ENCODE assay signal across 20 mouse cellular contexts in genomic region chr7:82949372-82949771, GRCm38 (mm10).
DNase-seq lines count a peak whose midpoint lies in the region; ATAC-seq and TF ChIP-seq lines count a peak whose summit lies in the region.
"Had no signal": no experiment of that assay in that cellular context is flagged by ENCODE, and none has a peak within 500 bp of the region (broad histone marks: within the 10 kb centered on the region; RNA-seq: fewer than 3 reads in every experiment).

No protein-coding gene starts in this region.

- TF ChIP-seq CTCF in embryonic fibroblast, embryonic 13.5 days (IDR thresholded peaks at IDR 0.05; ENCODE audit: borderline replicate concordance, insufficient read depth, low read length): no peak

- H3K9ac ChIP-seq in midbrain, embryonic 11.5 days (ENCODE audit: low read length): no peak overlapping the region
- no peak overlapping the region for H3K9ac ChIP-seq in midbrain, embryonic 13.5 days (replicated peaks)
- H3K9ac ChIP-seq: embryonic facial prominence, embryonic 13.5 days; embryonic facial prominence, embryonic 15.5 days; forebrain, embryonic 13.5 days; forebrain, embryonic 15.5 days; forebrain, postnatal 0 days had no signal

- no peak for TF ChIP-seq POLR2A in embryonic fibroblast, embryonic 13.5 days (IDR thresholded peaks at IDR 0.05; ENCODE audit: low read depth, low read length)

- no peak overlapping the region for H3K4me2 ChIP-seq in midbrain, embryonic 11.5 days
- H3K4me2 ChIP-seq in midbrain, embryonic 13.5 days (replicated peaks): no peak overlapping the region
- H3K4me2 ChIP-seq: embryonic facial prominence, embryonic 13.5 days; embryonic facial prominence, embryonic 15.5 days; forebrain, embryonic 13.5 days; forebrain, embryonic 15.5 days had no signal

- H3K36me3 ChIP-seq in midbrain, embryonic 11.5 days (ENCODE audit: control insufficient read depth, insufficient read depth, low read length): no peaks in the 10 kb centered on the region
- no peaks in the 10 kb centered on the region for H3K36me3 ChIP-seq in midbrain, embryonic 13.5 days
- H3K36me3 ChIP-seq: embryonic facial prominence, embryonic 13.5 days; embryonic facial prominence, embryonic 15.5 days; forebrain, embryonic 15.5 days had no signal

- intact Hi-C loops in gastrocnemius, postnatal 36 days (cut with DNase I): no loop called here

- no peak for ATAC-seq in midbrain, embryonic 11.5 days (ENCODE audit: low FRiP score)
- no peak for ATAC-seq in midbrain, embryonic 13.5 days
- ATAC-seq: forebrain, embryonic 13.5 days; forebrain, embryonic 15.5 days; forebrain, postnatal 0 days had no signal

- no peak overlapping the region for H3K27ac ChIP-seq in midbrain, embryonic 11.5 days (ENCODE audit: low read depth, low read length)
- no peak overlapping the region for H3K27ac ChIP-seq in midbrain, embryonic 13.5 days
- H3K27ac ChIP-seq in embryonic fibroblast, embryonic 13.5 days (ENCODE audit: insufficient read depth, low read length): peak overlapping the region; percentile 12; the same call in 1 of the 2 replicates
- H3K27ac ChIP-seq: embryonic facial prominence, embryonic 13.5 days; embryonic facial prominence, embryonic 15.5 days; forebrain, embryonic 13.5 days; forebrain, embryonic 15.5 days had no signal

- H3K4me1 ChIP-seq in midbrain, embryonic 11.5 days (ENCODE audit: control insufficient read depth, insufficient read depth, low read length): no peaks in the 10 kb centered on the region
- H3K4me1 ChIP-seq in midbrain, embryonic 13.5 days (replicated peaks): no peaks in the 10 kb centered on the region
- peaks cover 9% of the 10 kb centered on the region for H3K4me1 ChIP-seq in embryonic fibroblast, embryonic 13.5 days (ENCODE audit: control insufficient read depth, insufficient read depth, low read length)
- H3K4me1 ChIP-seq: embryonic facial prominence, embryonic 13.5 days; embryonic facial prominence, embryonic 15.5 days; forebrain, embryonic 13.5 days; forebrain, embryonic 15.5 days had no signal

- WGBS in midbrain, embryonic 11.5 days: 78% methylated on average over 6 of the region's 6 CpGs
- 74% methylated on average over 6 of the region's 6 CpGs for WGBS in midbrain, embryonic 13.5 days

- no peaks in the 10 kb centered on the region for H3K27me3 ChIP-seq in midbrain, embryonic 11.5 days (ENCODE audit: control insufficient read depth, insufficient read depth, low read length)
- no peaks in the 10 kb centered on the region for H3K27me3 ChIP-seq in midbrain, embryonic 13.5 days
- H3K27me3 ChIP-seq: embryonic facial prominence, embryonic 13.5 days; embryonic facial prominence, embryonic 15.5 days; forebrain, embryonic 13.5 days; forebrain, embryonic 15.5 days had no signal

- no peaks in the 10 kb centered on the region for H3K9me3 ChIP-seq in midbrain, embryonic 11.5 days (ENCODE audit: control insufficient read depth, low read length)
- no peaks in the 10 kb centered on the region for H3K9me3 ChIP-seq in midbrain, embryonic 13.5 days
- H3K9me3 ChIP-seq: embryonic facial prominence, embryonic 13.5 days; embryonic facial prominence, embryonic 15.5 days; forebrain, embryonic 13.5 days; forebrain, embryonic 15.5 days had no signal

- no peak overlapping the region for H3K4me3 ChIP-seq in midbrain, embryonic 11.5 days (ENCODE audit: low read depth, low read length)
- H3K4me3 ChIP-seq in midbrain, embryonic 13.5 days (replicated peaks): no peak overlapping the region
- no peak overlapping the region for H3K4me3 ChIP-seq in embryonic fibroblast, embryonic 13.5 days (ENCODE audit: insufficient read depth, low read length)
- H3K4me3 ChIP-seq: embryonic facial prominence, embryonic 13.5 days; embryonic facial prominence, embryonic 15.5 days; forebrain, embryonic 13.5 days; forebrain, embryonic 15.5 days had no signal

- peak; percentile 80 for DNase-seq in midbrain, embryonic 11.5 days (ENCODE audit: low spot score, missing footprints)
- peak; percentile 1 for DNase-seq in neural tube, embryonic 10.5 days (ENCODE audit: extremely low spot score, low spot score)
- no peak for DNase-seq in gastrocnemius, postnatal 36 days
- DNase-seq in cerebellum, postnatal 14 days: no peak
- DNase-seq: adrenal gland, adult 2 months; adrenal gland, postnatal 10 days; adrenal gland, postnatal 36 days; cerebellum, adult 11-12 months; cerebellum, adult 2 months; cerebellum, adult 9-10 months; cerebellum, postnatal 10 days; cerebellum, postnatal 36 days; embryo, embryonic 11 days; forebrain, postnatal 0 days had no signal

Comparison
In these comparisons a context has a peak if more than half of its experiments do, and no peak if none do; other contexts are left out.
1. DNase-seq: peak in midbrain, embryonic 11.5 days (single experiment) and neural tube, embryonic 10.5 days (single experiment); none in gastrocnemius, postnatal 36 days (0 of 2) and cerebellum, postnatal 14 days (0 of 2).